Mouse (Mus musculus) gastrocnemius, adult 18-20 months (tissue): ENCODE measurements at regions not wholly inside any gene's neighbourhood (a gene's known extent, or its start where the extent isn't known, plus 50 kb on each side); places are given as distances from the start of the nearest gene placed in this dataset.

ENCODE experiments used
- DNase-seq: peaks from one replicate; pipeline ENCODE4 v3.0.0; 2021; ENCODE audit warnings: low spot score

DNA sequence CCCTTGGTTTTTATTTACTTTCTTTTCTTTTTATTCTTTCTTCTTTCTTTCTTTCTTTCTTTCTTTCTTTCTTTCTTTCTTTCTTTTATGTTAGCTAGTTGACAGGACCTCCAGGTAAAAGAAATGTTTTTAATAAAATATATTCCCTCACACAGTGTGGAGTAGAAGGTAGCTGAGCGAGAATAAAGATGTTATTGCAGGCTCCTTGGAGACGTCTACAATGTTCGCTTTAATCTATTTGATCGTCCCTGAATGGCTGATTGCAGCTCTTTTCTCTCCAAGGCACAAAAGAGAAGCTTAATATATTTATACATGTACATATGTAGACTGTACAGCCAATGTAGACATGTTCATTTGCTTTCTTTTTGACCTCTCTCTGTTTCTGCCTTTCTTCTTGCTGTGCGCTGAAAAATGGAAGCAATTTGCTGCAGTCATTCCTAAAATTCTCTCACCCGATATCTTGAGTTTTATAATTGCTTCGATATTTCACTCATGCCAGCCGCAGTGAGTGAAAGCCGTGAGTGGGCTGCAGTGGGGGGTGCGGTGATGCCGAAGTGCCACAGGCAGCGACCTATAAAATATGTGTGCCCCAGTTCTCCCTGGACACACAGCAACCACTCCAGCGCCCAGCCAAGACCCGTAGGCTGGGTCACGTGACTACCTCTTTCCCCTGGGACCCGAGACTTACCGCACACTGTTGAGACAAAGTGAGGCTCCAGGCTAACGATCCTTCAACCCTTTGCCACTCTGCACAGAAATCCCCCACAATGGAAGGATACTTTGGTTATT is 237.9 kb upstream of the Arglu1 start:
- DNase-seq, result no peak

DNA sequence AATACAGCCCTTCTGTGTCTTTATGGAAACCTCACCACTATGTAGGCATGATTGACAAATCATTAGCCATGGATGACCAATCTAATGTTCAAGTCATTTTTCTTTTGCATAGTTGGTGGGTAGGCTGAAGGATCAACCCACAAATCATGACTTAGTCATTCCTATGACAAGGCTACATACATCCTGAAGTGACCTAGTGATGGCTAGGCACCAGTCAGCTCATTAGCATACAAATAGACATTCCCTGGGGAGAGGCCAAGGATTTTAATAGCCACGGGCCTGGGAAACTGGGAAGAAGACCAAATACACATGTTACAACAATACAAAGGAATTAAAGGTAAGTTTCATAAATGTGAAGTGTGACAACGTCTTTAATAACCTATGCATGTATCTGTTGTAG is 231.1 kb upstream of the Arglu1 start:
- DNase-seq, result no peak

DNA sequence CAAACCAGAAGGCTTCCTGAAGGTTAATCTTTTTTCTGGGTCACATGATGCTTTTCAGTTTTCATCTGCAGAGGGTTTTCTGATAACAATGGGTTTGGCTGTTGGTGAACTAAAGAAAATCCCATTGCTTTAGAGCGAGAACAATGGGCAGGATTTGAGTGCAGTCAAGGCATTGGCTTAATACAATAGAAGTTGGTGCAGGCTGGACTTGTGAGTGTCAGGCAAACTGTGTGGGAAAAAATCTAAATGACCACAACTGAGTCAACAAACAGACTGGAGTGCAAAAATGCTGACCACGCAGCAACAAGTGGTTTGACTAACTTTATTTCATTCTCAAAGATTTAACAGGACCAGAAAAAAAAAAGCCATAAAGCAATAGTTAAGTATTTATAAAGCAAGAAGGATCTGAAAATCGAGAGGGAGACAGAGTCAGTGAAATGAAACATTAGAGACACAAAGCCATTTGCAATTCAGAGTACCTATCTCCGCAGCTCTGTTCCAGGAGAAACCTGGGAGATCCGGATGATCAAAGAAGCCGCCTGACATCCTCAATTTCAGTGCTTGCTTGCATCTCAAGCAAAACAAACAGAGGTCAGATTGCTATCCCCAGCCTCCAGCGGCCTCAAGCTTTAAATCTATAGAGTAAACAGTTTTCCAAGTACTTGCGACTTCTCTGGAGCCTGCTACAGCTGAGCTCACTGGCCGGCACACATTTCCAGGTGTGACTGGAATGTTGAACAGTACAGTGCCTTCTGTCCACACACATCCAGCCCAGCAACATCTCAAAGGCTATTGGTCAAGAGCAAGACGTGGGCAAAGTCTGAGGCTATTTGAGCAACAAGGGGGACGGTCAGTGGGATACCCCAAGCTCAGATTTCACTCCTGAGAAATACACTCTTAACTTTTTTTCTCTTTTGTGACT is 229.5 kb upstream of the Arglu1 start:
- no peak for DNase-seq

DNA sequence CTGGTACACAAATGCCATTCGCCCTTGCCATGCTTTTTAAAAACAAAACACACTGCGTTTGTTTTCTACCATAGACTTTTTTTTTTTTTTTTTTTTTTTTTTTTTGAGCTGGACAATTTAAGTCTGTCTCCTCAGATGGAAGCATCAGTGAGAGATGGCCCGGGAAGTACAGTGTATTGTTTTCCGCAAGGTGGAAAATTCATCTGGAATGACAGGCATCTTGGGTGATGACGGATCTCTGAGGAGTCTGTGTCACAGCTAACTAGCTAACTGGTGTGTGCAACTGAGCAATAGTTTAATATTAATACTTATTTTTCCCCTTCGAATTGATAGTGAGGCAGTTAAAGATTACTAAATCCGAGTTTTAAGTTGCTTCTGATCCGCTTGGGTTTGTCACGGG is 228.7 kb upstream of the Arglu1 start:
- no peak for DNase-seq

DNA sequence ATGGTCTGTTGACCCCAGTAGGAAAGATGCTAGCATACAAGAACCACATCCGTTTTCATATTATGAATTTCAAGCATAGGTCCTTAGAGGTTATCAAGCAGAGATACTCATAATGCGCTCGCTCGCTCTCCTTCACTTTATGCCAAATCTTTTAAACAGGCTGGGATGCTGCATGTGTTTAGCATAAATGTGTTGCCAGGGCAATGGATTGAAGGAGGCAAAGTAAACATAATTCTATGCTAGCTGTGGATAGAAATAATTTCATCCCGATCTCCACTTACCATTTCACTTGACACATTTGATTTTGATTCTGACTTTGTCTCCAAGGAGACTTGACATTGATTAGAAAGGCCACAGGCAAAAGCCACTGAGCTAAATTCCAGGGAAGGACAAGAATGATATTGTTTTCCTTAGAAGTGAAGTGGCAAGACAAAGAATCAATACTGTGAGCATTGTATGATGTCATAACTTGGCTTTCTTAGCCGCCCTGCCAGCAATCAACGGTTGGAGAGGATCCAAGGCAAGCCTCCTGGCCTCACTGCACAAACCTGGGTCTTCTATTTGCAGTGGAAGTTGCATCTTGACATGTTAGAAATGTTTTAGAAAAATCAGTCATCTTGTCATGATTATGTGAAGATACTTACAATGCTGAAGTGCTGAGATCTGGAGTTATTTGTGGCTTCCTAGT is 217.3 kb upstream of the Arglu1 start:
- no peak for DNase-seq

DNA sequence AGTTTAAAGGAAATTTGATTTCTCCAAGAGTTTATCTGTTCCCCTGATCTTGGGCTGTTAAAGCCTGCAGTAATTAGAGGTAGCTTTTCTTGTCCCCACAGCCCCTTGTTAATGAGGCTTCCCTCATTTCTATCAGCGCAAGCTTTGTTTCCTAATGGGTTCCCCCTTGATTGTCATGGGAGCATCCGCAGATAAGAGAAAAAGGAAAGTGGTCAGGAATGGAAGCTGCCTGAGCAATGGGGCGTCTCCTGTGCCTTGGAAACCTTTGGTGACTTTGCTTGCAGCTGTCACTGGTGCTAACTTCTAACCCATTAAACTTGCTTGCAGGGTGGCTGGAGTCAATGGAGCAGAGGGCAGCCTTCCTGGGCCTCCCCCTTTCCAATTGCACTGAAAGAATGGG is 202.7 kb upstream of the Arglu1 start:
- no peak for DNase-seq

DNA sequence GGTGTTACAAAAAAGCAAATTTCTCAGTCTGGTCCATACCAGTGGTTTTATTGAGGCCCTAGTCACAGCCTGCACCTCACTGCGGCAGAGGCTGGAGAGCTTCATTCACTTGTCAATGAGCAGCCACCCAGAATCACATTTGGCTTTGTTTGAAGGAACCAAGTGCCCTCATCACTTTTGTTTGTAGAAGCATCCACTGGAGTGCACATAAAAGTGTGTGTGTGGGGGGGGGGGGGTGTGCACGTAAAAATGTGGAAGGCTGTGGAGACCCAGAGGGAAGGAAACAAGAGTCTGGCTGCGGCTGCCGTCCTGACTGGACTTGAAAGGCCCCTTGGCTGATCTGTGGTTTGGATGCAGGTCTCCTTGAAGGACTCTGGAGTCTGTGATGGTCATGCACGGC is 187.0 kb upstream of the Arglu1 start:
- DNase-seq, result no peak

DNA sequence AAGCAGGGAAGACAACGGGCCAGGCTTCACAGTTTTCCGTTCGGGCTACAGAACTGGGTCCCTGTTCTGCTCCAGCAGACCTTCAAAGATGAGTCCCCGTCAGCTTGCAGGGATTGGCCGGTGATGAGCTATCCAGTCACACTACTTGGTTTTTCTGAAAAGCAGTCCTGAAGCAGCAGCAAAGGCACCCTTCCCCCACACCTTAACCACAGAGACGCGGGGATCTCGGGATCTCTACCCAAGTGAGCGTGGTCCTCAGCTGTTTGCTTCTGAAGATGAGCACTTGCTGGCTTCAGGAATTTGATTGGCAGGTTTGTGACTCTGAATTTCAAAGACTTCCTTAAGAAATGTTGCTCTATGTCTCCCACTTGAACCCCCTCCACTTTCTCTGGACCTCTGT is 186.6 kb upstream of the Arglu1 start:
- no peak for DNase-seq

DNA sequence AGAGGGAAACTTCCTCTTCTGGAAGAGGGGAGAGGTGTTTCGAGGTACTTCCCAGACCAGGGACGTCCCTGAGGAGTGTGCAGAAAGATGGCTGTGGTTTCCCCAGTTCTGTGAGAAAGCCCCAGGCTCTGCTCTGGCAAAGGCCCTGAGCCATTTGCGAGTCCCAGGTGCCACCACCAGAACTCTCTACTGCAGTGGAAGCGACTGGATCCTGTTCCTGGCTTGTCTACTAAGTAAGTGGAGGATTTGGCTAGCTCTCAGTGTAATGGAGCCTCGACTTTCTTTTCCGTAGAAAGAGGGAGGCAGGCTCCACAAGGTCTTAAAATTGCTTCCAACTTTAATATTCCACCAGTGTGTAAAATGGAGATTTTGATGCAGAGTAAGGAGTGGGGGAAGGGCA is 186.1 kb upstream of the Arglu1 start:
- DNase-seq, result no peak

DNA sequence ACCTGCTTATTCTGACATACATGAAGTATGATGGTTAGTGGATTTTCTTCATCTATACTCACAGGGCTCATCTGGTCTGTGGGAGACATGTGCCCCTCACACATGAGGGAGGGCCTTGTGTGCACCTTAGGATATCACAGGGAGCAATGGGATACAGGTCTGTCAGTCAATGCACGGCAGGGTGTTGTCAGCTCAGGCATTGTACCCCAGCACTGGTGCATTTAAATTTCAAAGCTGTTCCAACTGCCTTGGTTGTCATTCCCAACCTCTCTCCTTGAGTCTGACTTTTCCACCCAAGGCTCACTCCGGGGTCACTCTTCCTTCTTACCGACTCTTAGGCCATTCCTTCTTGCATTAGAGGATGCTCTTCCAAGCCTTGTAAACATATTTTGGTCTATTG is 181.6 kb upstream of the Arglu1 start:
- DNase-seq, result no peak

DNA sequence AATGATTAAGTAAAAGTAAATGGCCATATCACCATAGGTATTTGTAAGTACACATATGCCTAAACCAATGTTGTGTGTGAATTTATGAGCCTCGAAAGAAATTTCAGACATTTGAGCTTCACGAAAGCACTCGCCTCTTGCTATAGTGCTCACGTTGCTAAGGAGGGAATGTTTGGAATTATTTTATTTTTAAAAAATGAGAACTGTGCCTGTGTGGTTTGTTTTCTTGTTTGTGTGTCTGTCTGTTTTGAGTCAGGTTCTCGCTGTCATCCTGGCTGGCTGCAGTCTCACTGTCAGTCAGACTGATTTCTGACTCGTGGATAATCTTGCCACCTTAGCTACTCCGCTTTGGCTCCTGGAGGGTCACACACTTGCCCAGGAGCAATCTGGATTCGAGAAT is 180.7 kb upstream of the Arglu1 start:
- DNase-seq, result no peak

DNA sequence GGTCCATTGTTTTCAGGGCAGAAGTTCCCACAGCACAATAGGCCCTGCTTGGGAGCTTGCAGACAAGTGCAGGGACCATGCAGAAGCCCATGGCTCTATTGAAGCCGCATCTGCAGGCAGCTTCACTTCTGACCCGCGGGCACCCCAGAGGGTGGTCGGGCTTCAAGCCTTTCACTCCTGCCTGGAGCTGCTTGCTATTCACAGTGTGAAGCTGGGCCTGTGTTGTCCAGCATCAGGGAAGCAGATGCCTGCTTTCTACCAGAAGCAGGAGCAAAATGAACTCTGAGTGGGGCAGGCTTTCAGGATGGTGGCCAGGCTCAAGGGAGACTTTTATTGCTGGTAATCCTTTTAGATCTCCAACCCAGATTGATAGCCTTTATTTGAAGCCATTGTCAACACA is 180.2 kb upstream of the Arglu1 start:
- DNase-seq, result no peak

DNA sequence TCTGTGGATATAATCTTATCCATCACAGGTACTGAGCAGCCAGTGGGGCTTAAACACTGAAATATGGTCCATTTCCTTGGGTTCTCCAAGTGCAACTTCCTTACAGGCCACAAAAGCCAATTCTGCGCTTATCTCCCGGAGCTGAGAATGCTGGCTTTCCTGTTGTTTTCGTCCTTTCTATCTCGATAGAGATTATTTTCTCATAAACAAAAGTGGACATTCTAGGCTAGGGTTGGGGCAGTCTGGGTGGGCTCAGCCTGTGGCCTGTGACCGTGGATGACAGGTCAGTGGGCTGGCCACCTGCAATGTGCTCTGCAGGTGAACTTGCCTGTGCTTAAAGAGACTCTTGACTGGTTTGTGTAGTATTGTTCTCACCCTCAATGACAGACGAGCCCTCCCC is 179.0 kb upstream of the Arglu1 start:
- DNase-seq, result no peak

DNA sequence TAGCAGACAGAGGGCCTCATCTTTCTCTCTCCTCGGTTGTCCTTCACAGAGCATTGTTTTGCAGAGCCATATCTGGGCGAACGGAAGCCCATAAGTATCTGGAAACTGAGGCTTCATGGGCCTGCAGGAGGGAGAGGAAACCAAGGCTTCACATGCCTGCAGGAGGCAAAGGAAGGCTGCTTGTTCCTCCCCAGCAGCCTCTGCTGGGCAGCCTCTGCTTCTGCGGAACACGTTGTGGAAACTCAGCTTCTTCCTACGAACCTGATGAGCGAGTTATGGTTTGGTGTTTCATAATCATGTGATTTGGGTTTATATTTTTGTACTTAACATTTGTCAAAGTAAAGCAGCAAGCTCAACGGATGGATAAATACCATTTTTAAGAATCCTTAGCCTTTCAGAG is 177.6 kb upstream of the Arglu1 start:
- no peak for DNase-seq

DNA sequence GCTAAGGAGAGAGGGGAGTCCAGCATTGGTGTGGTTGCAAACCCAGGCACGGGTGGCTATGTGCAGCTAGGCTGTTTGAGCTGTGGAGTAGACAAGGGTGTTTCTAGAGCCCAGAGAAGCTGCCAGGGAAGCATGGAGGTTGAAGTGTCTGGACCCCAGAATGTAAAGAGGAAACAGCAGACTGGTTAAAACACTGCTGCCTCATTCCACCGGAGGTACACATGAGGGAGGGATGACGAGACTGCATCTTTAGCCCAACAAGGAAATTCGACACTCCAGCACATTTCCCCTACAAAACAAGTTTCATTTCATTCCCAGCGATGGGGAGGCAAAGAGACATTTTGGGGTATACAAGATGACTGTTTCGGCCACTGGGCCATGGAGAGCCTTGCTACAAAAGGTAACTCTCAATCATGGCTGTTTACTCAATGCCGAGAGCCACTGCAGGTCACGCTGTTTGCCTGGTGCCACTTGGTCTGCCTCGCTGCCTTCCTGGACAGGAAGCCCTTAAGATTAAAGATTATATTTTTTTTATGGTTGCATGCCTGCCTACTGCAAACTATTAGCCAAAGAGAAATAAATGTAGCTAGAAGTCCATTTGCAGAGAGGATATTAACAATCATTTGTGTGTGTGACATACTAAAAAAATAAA is 176.9 kb upstream of the Arglu1 start:
- DNase-seq, result no peak

DNA sequence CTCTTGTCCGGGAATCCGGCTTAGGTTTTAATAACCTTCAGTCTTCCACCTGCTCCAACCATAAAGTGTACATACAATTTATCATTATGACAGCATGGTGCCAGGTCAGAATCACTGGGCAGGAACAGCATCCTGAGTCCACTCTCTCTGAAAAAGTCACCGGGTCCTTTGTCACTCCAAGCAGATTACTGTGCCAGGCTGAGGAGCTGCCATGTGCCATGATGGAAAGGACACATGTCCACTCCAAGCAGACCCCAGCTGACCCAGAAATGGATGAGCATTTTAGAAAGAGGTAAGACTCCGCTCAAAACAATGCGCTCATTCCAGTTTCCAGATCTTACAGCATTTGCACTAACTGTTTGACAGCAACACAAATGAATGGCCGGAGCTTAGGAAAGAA is 172.4 kb upstream of the Arglu1 start:
- DNase-seq, result no peak

DNA sequence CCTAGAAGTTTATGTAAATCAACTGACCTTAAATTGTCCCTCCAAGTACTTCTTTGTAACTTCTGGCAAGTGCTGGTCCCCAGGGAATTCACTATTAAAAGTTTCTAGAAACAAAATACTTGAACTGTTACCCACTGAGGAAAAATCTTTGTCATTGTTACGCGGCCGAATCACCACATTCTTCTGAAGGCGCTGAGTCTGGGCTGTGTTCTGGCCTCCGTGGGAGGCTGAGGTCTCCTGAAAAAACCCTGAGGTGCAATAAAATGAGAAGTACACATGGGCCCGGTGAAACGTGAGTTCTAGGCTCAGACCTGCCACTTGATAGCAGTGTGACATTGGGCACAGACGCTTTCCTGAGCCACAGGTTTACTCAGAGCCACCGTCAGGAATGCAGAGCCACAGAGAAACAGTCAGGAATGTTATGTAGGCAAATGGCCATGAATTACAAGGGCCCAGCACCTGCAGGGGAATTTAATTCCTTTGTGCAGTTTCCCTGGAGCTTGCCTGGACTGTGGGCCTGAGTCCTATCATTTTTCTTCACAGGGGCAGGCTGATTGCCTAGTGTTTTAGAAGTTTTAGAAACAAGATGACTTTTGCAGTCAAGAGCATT is 171.1 kb upstream of the Arglu1 start:
- no peak for DNase-seq

DNA sequence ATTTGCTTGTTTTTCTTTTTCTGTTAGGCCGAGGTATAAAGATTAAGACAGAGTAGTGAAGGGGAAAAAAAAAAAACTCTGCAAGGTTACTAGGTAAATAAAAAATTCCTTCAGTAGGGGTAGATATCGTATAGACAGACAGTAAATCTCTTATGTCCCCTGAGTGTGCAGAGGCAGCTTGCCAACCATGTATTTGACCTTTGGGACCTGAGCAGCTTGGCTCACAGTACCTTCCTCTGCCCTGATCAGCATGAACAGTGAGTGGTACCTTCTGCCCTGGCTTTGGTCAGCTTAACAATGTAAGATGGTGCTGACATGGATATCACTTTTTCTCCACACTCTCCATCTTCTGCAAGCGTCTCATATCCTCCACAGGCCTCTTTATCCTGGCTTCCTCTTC is 168.3 kb upstream of the Arglu1 start:
- DNase-seq, result no peak

DNA sequence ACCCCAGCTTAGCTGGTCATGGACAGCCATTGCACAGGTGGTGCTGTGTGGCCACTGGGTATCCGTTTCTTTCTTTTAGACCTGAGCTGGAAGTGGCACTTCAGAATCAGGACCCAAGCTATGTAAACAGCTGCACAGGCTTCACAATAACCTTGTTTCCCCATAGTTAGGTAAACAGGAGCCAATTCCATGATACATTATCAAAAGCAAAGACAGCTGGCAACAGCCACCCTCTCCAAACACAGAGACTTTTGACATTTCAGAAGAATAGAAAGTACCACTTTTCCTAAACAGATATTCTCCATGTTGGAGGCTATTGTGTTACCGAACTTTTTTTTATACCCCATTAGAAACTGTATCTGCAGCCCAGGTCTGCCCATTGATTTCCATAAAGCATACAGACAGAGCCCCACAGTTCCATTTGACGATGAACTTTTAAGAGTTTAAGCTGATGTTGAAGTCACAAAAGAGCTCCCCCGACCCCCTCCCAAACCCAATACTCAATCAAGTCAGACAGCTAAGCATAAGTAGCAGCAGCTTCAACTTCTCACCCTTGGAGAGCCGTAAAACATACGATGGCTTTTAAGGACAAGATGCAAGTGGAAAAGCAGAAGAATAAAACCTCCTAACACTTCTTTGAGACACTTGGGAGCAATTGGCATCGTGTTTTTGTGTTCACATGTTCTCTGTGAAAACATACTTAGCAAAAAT is 162.5 kb upstream of the Arglu1 start:
- no peak for DNase-seq

DNA sequence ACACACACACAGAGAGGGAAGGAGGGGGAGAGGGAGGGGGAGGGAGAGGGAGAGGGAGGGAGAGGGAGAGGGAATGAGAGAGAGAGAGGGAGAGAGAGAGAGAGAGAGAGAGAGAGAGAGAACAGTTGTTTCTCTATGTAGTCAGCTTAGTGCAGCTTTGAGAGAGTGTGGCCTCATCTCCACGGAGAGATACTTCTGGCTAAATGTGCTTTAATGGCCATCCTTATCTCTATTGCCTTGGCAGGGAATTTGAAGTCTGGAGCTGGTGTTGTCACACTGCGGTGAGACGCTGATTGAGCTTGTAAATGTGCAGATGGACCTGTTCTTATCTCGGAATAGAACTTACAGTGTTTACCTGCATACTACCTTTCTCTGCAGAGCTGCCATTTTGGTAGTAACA is 160.9 kb upstream of the Arglu1 start:
- no peak for DNase-seq

DNA sequence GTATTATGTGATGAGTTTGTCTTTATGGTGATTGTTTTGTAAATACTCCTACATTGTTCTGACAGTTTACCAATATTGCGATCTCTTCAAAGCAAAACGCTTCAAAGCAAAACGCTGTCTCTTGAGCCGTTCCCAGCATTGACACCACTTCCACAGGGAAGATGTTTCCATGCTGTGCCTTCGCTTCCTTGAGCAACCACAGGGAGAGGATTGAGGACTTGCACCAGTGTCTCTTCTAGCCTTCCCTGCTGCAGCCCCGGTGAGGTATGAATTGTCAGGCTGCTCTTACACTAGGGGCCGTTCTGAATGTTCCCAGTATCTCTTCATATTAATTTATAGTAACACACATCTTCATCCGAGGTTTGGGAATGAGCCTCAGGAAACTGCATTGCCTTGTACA is 160.4 kb upstream of the Arglu1 start:
- no peak for DNase-seq
